Comparison of ENCODE assay signal across 12 mouse cellular contexts in the genomic region with DNA sequence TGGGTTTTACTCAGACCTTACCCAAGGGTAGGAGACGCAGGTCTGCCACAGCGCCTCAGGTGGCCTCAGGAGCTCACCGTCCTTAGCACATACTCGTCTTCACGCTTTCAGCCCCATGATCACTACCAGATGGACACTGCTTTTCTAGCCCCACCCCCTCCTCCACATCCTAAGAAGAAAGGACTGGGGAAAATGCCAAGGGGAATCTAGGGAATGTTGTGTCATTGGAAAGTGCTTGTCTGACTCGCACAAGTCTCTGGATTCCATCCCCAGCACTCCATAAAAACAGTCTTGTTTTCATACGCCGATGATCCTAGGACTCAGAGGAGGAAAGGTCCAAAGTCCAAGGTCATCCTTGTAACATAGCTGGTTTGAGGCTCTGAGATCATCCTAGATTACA.
DNase-seq lines count a peak whose midpoint lies in the region; ATAC-seq lines count a peak whose summit lies in the region.
"Had no signal": no experiment of that assay in that cellular context is flagged by ENCODE, and none has a peak within 500 bp of the region (broad histone marks: within the 10 kb centered on the region; RNA-seq: fewer than 3 reads in every experiment).

No protein-coding gene starts in this region.

- H3K4me2 ChIP-seq in neural tube, embryonic 15.5 days: no peak overlapping the region
- H3K4me2 ChIP-seq in embryonic facial prominence, embryonic 14.5 days (ENCODE audit: low read depth, low read length): no peak overlapping the region
- no peak overlapping the region for H3K4me2 ChIP-seq in stomach, embryonic 16.5 days (ENCODE audit: low read depth, low read length)
- no peak overlapping the region for H3K4me2 ChIP-seq in intestine, embryonic 15.5 days (replicated peaks)
- H3K4me2 ChIP-seq: hindbrain, embryonic 13.5 days; midbrain, embryonic 11.5 days had no signal

- H3K4me3 ChIP-seq in neural tube, embryonic 15.5 days (replicated peaks): no peak overlapping the region
- no peak overlapping the region for H3K4me3 ChIP-seq in embryonic facial prominence, embryonic 14.5 days (ENCODE audit: low read depth, low read length)
- H3K4me3 ChIP-seq in limb, embryonic 10.5 days: no peak overlapping the region
- H3K4me3 ChIP-seq in stomach, embryonic 16.5 days (replicated peaks; ENCODE audit: low read length): no peak overlapping the region
- no peak overlapping the region for H3K4me3 ChIP-seq in intestine, embryonic 15.5 days (replicated peaks)
- H3K4me3 ChIP-seq: erythroblast, embryonic 14.5 days; hindbrain, embryonic 13.5 days; left cerebral cortex, adult 2 months had no signal

- WGBS in neural tube, embryonic 15.5 days: 88% methylated on average over 8 of the region's 8 CpGs
- 38% methylated on average over 8 of the region's 8 CpGs for WGBS in embryonic facial prominence, embryonic 14.5 days
- 25% methylated on average over 8 of the region's 8 CpGs for WGBS in limb, embryonic 10.5 days
- WGBS in stomach, embryonic 16.5 days: 65% methylated on average over 8 of the region's 8 CpGs
- WGBS in intestine, embryonic 15.5 days: 58% methylated on average over 8 of the region's 8 CpGs

- H3K27ac ChIP-seq in neural tube, embryonic 15.5 days (replicated peaks): no peak overlapping the region
- no peak overlapping the region for H3K27ac ChIP-seq in embryonic facial prominence, embryonic 14.5 days (replicated peaks; ENCODE audit: low read depth, low read length)
- H3K27ac ChIP-seq in limb, embryonic 10.5 days: peak overlapping the region; percentile 25; the same call in 1 of the 2 replicates
- H3K27ac ChIP-seq in stomach, embryonic 16.5 days (ENCODE audit: low read length): no peak overlapping the region
- H3K27ac ChIP-seq in intestine, embryonic 15.5 days: no peak overlapping the region
- H3K27ac ChIP-seq: hindbrain, embryonic 13.5 days; left cerebral cortex, adult 2 months had no signal

- ATAC-seq in neural tube, embryonic 15.5 days (ENCODE audit: low FRiP score): no peak
- ATAC-seq in embryonic facial prominence, embryonic 14.5 days (ENCODE audit: low read depth): peak; percentile 41; the same call in 1 of the 2 replicates
- ATAC-seq in stomach, embryonic 16.5 days (ENCODE audit: insufficient read depth, low FRiP score): peak; percentile 47; the same call in 1 of the 2 replicates
- ATAC-seq in intestine, embryonic 15.5 days: no peak

- no peaks in the 10 kb centered on the region for H3K36me3 ChIP-seq in neural tube, embryonic 15.5 days
- H3K36me3 ChIP-seq in embryonic facial prominence, embryonic 14.5 days (ENCODE audit: control insufficient read depth, insufficient read depth, low read length): no peaks in the 10 kb centered on the region
- no peaks in the 10 kb centered on the region for H3K36me3 ChIP-seq in limb, embryonic 10.5 days
- no peaks in the 10 kb centered on the region for H3K36me3 ChIP-seq in stomach, embryonic 16.5 days (ENCODE audit: control insufficient read depth, insufficient read depth, low read length)
- no peaks in the 10 kb centered on the region for H3K36me3 ChIP-seq in intestine, embryonic 15.5 days
- H3K36me3 ChIP-seq: hindbrain, embryonic 13.5 days had no signal

- no peaks in the 10 kb centered on the region for H3K9me3 ChIP-seq in neural tube, embryonic 15.5 days (replicated peaks)
- no peaks in the 10 kb centered on the region for H3K9me3 ChIP-seq in embryonic facial prominence, embryonic 14.5 days (ENCODE audit: control insufficient read depth, low read length)
- H3K9me3 ChIP-seq in limb, embryonic 10.5 days (replicated peaks): no peaks in the 10 kb centered on the region
- H3K9me3 ChIP-seq in stomach, embryonic 16.5 days (replicated peaks; ENCODE audit: control insufficient read depth, low read length): no peaks in the 10 kb centered on the region
- no peaks in the 10 kb centered on the region for H3K9me3 ChIP-seq in intestine, embryonic 15.5 days

- peaks cover under 1% of the 10 kb centered on the region; the same call in 1 of the 2 replicates for H3K4me1 ChIP-seq in neural tube, embryonic 15.5 days
- no peaks in the 10 kb centered on the region for H3K4me1 ChIP-seq in embryonic facial prominence, embryonic 14.5 days (ENCODE audit: control insufficient read depth, insufficient read depth, low read length)
- peaks cover 8% of the 10 kb centered on the region for H3K4me1 ChIP-seq in limb, embryonic 10.5 days
- H3K4me1 ChIP-seq in stomach, embryonic 16.5 days (ENCODE audit: control insufficient read depth, insufficient read depth, low read length): no peaks in the 10 kb centered on the region
- H3K4me1 ChIP-seq in intestine, embryonic 15.5 days (replicated peaks): no peaks in the 10 kb centered on the region
- H3K4me1 ChIP-seq: hindbrain, embryonic 13.5 days had no signal

- no peaks in the 10 kb centered on the region for H3K27me3 ChIP-seq in neural tube, embryonic 15.5 days (replicated peaks)
- H3K27me3 ChIP-seq in embryonic facial prominence, embryonic 14.5 days (replicated peaks; ENCODE audit: control insufficient read depth, insufficient read depth, low read length): no peaks in the 10 kb centered on the region
- no peaks in the 10 kb centered on the region for H3K27me3 ChIP-seq in limb, embryonic 10.5 days (ENCODE audit: low read depth, poor library complexity, severe bottlenecking)
- no peaks in the 10 kb centered on the region for H3K27me3 ChIP-seq in stomach, embryonic 16.5 days (ENCODE audit: control insufficient read depth, insufficient read depth, low read length)
- no peaks in the 10 kb centered on the region for H3K27me3 ChIP-seq in intestine, embryonic 15.5 days (replicated peaks)
- H3K27me3 ChIP-seq: hindbrain, embryonic 13.5 days had no signal

- H3K9ac ChIP-seq in neural tube, embryonic 15.5 days (replicated peaks): no peak overlapping the region
- no peak overlapping the region for H3K9ac ChIP-seq in embryonic facial prominence, embryonic 14.5 days (ENCODE audit: low read depth, low read length)
- H3K9ac ChIP-seq in stomach, embryonic 16.5 days (ENCODE audit: low read length): no peak overlapping the region
- no peak overlapping the region for H3K9ac ChIP-seq in intestine, embryonic 15.5 days
- H3K9ac ChIP-seq: hindbrain, embryonic 13.5 days had no signal

- peak; percentile 30 for DNase-seq in neural tube, embryonic 10.5 days (ENCODE audit: extremely low spot score, low spot score)
- peak; percentile 80 for DNase-seq in embryonic facial prominence, embryonic 14.5 days (ENCODE audit: low spot score)
- peak; percentile 40 for DNase-seq in limb, embryonic 10.5 days (ENCODE audit: low spot score)
- no peak for DNase-seq in layer of hippocampus, postnatal 10 days (ENCODE audit: low spot score in 2 of 2)
- DNase-seq: thymus, postnatal 25 days had no signal

Comparison
In these comparisons a context has a peak if more than half of its experiments do, and no peak if none do; other contexts are left out.
1. DNase-seq: peak in neural tube, embryonic 10.5 days (single experiment), embryonic facial prominence, embryonic 14.5 days (single experiment) and limb, embryonic 10.5 days (single experiment); none in layer of hippocampus, postnatal 10 days (0 of 2).
2. ATAC-seq: peak in embryonic facial prominence, embryonic 14.5 days (single experiment) and stomach, embryonic 16.5 days (single experiment); none in neural tube, embryonic 15.5 days (single experiment) and intestine, embryonic 15.5 days (single experiment).